Mouse (Mus musculus) lung, adult 18-20 months (tissue): ENCODE measurements at regions not wholly inside any gene's neighbourhood (a gene's known extent, or its start where the extent isn't known, plus 50 kb on each side); places are given as distances from the start of the nearest gene placed in this dataset.

Experiments used
- DNase-seq, 2 experiments: peaks; one replicate each; pipeline ENCODE4 v3.0.0; 2022; ENCODE audit warnings: mixed read lengths in 2 of 2

DNA sequence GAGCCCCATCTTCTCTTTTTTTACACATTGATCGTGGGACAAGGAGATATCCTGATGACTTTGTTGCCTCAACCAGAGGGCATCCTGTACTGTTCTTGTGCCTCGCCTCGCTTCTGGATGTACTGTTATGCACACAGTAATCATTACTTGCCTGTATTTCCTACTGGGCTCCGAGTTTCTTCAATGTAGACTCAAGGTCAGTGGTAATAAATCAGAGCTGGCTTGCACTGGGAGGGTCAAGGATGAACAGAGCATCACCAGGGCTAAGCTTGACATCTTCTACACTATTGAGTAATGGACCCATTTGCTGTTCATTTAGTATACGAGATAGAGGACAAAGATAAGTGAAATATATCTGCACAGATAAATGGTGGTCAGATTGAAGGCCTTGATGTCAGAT lies 295.1 kb upstream of the Igfbp3 start:
- no peak for DNase-seq

GRCm38 (mm10) chr11:7506421-7506945 lies 292.8 kb upstream of the Igfbp3 start:
- DNase-seq, result no peak

DNA sequence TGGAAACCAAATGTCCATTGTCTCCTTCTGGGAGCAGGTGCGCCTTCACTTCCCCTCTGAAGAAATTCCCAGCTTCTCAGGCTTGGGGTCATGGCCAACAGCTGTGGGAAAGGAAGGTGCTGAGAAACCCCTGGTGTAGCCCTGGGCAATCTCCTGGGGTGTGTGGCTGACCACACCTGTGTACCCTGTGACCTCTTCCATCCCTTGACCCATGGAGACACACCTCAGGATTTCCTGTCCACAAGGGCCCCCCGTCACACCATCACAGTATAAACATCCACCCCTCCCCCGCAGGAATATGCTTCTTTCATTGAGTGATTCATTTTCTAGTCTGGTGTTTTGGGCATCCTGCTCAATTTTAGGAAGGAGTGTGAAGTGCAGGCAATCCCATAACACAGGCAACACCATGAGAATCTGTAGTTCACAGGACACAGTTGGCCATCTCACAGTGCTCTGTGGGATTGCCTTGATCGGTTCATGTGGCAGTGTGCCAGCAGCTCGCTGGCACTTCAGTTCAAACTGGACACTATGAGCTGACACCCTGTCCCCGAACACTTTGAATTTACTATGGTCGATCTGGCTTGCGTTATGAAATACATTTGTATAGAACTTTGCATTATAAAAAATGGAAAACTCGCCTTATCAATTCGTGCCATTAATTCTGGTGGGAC lies 291.1 kb upstream of the Igfbp3 start:
- no peak for DNase-seq

DNA sequence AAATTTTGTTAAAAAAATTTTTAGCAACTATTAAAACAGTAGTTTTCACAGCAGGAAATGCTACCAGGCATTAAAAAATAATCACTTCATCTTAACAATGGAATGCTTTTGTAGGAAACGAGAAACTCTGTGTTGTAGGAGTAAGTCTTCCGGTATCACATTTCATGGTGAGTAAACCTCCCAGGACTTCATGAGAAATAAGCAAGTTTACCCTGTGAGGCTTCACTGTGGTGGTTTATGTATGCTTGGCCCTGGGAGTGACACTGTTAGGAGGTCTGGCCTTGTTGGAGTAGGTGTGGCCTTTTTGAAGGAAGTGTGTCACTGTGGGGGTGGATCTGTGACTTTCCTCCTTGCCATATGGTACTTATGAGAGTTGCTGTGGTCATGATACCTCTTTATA lies 289.0 kb upstream of the Igfbp3 start:
- DNase-seq, result no peak

DNA sequence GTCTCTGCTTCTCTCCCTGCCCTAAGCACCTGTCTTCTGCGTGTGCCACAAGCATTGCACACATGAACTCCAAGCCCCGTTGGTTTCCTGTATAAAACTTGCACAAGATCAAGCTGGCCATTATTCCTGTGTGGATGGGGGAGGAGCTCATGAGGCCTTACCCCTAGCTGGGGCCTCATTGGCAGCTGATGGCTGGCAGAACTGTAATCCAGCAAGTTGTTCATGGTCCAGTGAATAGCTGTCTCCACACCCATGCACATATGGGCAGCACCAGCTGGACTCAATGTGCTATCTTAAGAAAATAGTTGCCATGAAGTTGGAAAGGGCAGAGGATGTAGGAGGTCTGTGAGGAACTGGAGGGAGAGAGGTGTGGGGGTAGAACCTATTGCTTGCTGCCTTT lies 288.3 kb upstream of the Igfbp3 start:
- no peak for DNase-seq

DNA sequence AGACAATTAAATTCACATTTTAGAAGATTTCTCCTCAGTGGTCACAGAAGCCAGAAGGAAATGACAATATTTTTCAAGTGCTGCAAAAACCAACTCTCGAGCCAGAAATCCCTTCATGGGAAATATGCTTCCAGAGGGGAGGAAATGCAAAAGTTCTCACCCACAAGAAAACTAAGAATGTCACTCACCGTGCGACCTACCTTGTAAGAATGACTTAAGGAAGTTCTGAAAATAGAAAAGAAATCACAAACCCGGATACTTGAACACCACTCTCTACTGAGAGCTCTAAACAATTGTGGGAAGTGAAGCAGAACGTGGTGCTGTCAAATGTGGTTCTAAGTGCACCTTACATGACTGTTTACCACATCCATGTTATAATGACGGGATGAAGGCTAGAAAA lies 284.1 kb upstream of the Igfbp3 start:
- DNase-seq, result no peak

DNA sequence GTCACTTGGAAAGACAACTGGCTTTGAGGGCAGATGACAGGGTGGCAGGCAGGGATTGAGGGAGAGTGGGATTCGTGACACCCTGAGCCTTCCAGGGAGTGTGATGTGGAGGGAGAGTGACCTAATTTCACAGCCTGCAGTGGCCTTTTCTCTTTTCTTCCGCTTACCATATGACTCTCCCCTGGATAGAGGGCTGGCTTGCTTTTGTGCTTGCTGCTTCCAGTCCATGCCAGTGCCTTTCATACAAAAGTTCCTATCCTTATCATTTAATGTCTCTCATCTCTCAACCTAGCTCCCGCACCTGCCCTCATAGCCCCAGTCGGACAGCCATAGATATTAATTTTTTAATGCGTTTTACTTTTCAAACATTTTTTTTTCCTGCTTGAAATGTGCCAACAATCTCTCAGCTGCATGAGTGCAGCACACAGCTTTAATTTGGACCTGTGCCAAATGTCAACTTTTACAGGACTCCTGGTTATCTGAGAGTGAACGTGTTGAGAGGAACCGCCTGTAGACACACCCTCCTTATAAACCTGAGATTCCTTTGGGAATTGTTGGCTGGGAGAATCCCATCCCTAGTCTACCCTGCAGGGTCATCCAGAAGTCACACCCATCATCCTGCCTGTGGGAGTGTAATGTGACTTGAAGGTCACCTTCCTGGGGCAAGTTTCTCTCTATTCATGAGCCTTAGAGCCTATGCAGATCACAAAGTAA lies 260.3 kb upstream of the Igfbp3 start:
- DNase-seq, result no peak

GRCm38 (mm10) chr11:7465522-7465921 lies 251.8 kb upstream of the Igfbp3 start:
- DNase-seq, result no peak

- no peak for DNase-seq
Observed at GRCm38 (mm10) chr11:7461956-7462771, 248.4 kb upstream of the Igfbp3 start.

GRCm38 (mm10) chr11:7451756-7452155 lies 238.0 kb upstream of the Igfbp3 start:
- DNase-seq, result no peak

DNA sequence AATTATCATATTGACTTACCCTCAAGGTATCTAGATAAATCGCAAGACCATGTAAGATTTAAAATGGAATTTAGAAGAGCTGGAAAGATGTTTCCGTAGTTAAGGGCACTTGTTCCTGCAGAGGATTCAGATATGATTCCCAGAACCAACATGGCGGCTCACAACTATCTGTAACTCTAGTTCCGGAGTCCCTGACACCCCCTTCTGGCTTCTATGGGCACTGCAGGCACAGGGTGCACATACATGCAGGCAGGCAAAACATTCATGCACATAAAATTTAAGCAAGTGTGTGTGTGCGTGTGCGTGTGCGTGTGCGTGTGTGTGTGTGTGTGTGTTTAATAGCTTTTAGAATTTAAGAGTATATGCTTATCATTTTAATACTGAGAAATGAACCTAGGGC lies 230.8 kb upstream of the Igfbp3 start:
- DNase-seq, result no peak

GRCm38 (mm10) chr11:7439276-7439675 lies 225.6 kb upstream of the Igfbp3 start:
- no peak for DNase-seq

DNA sequence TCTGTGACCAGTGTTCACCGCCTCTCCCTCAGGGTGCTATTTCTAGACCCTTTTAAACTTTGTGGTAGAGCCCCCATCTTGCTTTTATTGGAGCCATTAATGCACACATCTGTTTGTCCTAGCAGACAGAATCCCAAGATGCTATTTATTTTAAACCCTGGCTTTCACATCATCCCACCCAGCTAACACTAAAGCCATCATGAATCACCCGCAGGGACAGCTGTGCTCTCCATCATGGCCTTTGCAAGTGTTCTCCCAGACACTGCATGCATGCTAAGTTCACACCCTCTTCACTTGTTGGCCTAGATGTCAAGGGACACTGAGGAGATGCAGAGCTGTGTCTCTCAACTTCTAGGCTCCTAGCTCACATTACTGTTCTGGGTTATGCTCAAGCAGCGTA lies 220.9 kb upstream of the Igfbp3 start:
- no peak for DNase-seq

- DNase-seq, result no peak
Observed at GRCm38 (mm10) chr11:7427771-7428170, 214.0 kb upstream of the Igfbp3 start.

GRCm38 (mm10) chr11:7425233-7425632 lies 211.5 kb upstream of the Igfbp3 start:
- DNase-seq, result no peak

DNA sequence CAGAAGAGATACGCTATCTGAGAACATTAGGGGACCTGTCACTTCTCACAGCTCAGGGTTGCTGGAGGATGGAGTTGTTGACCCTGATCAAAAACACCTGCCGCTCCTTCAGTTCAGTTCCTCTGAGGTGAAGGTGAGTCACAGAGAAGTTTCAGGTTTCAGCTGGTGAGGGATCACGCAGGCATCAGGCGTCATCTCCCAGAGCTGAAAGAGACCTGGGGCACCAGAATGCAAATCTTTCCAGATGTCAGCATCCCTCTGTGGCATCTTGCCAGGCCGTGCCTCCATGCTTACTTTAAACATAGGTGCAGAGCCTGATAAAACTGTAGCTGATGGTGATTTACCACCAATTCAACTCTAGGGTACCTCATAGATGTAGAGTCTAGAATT lies 210.4 kb upstream of the Igfbp3 start:
- DNase-seq, result no peak

DNA sequence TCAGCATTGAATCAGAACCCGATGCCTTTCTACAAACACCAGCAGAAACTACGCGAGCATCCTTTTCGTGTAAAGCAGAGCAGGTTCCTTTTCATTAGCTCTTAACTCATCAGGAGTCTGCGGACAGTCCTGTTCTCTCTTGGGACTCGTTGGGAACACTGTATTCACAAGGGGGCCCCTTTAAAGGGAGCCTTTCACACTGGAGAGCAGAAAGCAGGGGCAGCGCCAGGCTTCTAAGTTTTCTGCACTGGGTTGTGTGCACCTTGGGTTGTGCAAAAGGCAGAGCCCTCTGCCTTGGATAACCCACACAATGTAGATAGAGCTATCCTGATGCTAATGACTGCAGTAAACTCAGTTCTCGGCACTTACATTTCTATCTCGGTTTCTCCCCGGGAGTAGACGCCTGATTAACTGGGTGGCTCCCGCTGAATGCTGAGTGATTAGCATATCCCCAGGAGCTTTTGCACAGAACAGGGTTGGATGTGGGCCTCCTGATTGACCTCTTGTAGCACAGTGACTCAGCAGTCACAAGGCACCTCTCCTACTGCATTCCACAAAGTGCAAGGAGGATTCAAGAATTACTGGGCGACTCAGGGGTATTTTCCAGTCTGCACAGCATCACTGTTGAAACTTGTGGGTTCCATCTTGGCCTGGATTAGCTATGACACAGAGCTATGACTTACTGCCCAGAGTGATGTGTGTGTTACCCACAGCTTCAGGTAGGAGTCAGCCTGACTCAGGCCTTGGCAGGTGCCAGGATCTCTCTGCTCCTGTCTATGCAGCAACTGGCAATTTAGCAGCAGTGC lies 209.8 kb upstream of the Igfbp3 start:
- DNase-seq, result peak; percentile 10 to 20

GRCm38 (mm10) chr11:7412631-7413030 lies 198.9 kb upstream of the Igfbp3 start:
- DNase-seq, result no peak

DNA sequence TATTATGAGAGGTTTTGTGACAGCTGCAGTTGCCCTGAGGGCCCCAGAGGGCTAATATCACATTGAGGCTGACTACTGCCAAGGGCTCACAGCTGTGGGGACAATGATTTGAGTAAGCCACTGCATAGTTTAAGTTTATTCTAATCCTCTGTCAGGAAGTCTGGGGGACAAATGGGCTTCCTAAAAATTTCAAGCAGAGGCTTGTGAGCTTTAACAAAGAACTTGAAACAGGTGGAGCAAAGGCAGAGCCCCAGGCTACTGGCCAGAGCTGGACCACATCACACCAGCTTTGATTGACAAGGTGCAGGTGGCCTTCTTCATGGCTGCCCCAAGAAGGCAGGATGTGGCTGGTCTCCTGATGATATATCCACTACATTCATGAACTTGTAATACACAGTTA lies 195.3 kb upstream of the Igfbp3 start:
- no peak for DNase-seq

GRCm38 (mm10) chr11:7404666-7405065 lies 190.9 kb upstream of the Igfbp3 start:
- DNase-seq, result peak in 1 of 2 experiments; percentile 6

GRCm38 (mm10) chr11:7371835-7372234 lies 158.1 kb upstream of the Igfbp3 start:
- DNase-seq, result no peak

DNA sequence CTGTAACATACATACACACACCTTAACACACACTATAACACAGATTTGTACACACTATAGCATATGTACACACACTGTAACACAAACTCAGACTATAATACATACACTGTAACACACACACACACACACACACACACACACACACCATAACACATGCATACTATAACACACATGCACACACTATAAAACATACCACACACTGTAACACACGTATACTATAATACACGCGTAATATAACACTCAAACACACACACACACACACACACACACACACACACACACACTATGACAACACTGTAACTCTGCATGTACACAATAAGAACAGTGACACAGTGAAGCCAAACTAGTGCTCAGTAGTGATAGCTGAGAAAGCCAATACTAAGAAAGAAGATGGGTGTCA lies 147.7 kb upstream of the Igfbp3 start:
- no peak for DNase-seq

- no peak for DNase-seq
Observed at GRCm38 (mm10) chr11:7348601-7349000, 134.9 kb upstream of the Igfbp3 start.
